ENCODE assay signal across 8 mouse cellular contexts in the genomic region with DNA sequence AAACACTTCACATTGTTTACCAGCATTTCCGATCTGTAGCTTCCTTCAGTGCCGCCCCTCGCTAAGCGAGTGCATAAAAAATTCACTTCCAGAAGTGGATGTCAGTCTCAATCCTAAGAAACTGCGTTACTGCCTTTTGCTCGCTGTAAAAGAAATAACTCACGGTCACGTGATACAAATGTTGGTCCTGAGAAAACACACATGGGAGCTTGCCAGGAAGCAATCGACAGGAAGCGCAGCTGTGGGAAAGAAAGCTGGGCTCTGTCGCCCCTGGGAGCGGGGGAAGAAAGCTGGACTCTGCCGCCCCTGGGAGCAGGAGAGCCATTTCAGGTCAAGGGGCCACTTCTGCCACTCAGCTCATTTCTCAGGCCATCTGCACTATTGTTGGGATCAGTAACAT. TPM values are rescaled to one million over a fixed set of nuclear protein-coding genes. Genes with fewer than 3 reads are reported as not detected.
A peak's percentile ranks its signal among the peaks of the same experiment; 100 is the strongest.
DNase-seq lines count a peak whose midpoint lies in the region; ATAC-seq lines count a peak whose summit lies in the region.

No protein-coding gene starts in this region.

- peak overlapping the region; percentile 75 for H3K27ac ChIP-seq in heart, embryonic 15.5 days

- H3K9ac ChIP-seq in heart, embryonic 15.5 days = 0 out of 2 replicates have a peak overlapping the region, but pooled peaks have one; percentile 6

- peak overlapping the region; percentile 94 for H3K4me2 ChIP-seq in heart, embryonic 15.5 days

- no peaks in the 10 kb centered on the region for H3K9me3 ChIP-seq in heart, embryonic 15.5 days (replicated peaks)

- H3K36me3 ChIP-seq in heart, embryonic 15.5 days = no peaks in the 10 kb centered on the region

- H3K27me3 ChIP-seq in heart, embryonic 15.5 days = no peaks in the 10 kb centered on the region

- WGBS in heart, embryonic 15.5 days = 40% methylated on average over 13 of the region's 13 CpGs

- DNase-seq in adrenal gland, adult (ENCODE audit: inconsistent age in 2 of 2, low spot score in 1 of 2) = peak; percentile 19 to 54
- DNase-seq in adrenal gland, adult 18-20 months (ENCODE audit: low spot score in 2 of 2) = no peak
- peak; percentile 43 for DNase-seq in embryo, embryonic 9.5 days (ENCODE audit: extremely low spot score)
- peak; percentile 77 for DNase-seq in kidney, postnatal 10 days
- peak; percentile 53 for DNase-seq in mesoderm, embryonic 11.5 days (ENCODE audit: low read depth, low spot score)
- no peak for DNase-seq in urinary bladder, postnatal 10 days (ENCODE audit: low spot score)
- no peak for DNase-seq in layer of hippocampus, postnatal 25 days (ENCODE audit: extremely low spot score in 1 of 2, low spot score in 1 of 2)

- H3K4me1 ChIP-seq in heart, embryonic 15.5 days (replicated peaks) = peaks cover 25% of the 10 kb centered on the region

- no peak for ATAC-seq in heart, embryonic 15.5 days (replicated peaks; ENCODE audit: insufficient number of reproducible peaks, insufficient read depth, low FRiP score, low read depth)

- H3K4me3 ChIP-seq in heart, embryonic 15.5 days = peak overlapping the region; percentile 26

RNA-seq across cellular contexts. Expression of a gene that starts 9.5 kb away (rescaled TPM):
- total RNA-seq in adrenal gland, adult 18-20 months (2021) = under 1 TPM; 0.42 to 0.56 TPM
- 0.16 and 0.32 TPM in 2 replicates for polyA plus RNA-seq in heart, embryonic 15.5 days (2015; fragmentation: Nextera tagmentation; extraction: Ambion mirVana)
- total RNA-seq in layer of hippocampus, postnatal 25 days (2021) = under 1 TPM in 1 of 2 experiments, not detected in 1; 0.37 TPM

RNA-seq across cellular contexts. Expression of a gene that starts 39.3 kb away (rescaled TPM):
- total RNA-seq in adrenal gland, adult 18-20 months (2021) = under 1 TPM; 0.42 to 0.50 TPM
- polyA plus RNA-seq in heart, embryonic 15.5 days (2015; fragmentation: Nextera tagmentation; extraction: Ambion mirVana) = 7.6 and 8.3 TPM in 2 replicates
- total RNA-seq in layer of hippocampus, postnatal 25 days (2021) = 1 to 10 TPM; 2.1 to 2.2 TPM

RNA-seq across cellular contexts. Expression of a gene that starts 39.4 kb away (rescaled TPM):
- 1 to 10 TPM; 2.7 to 3.6 TPM for total RNA-seq in adrenal gland, adult 18-20 months (2021)
- polyA plus RNA-seq in heart, embryonic 15.5 days (2015; fragmentation: Nextera tagmentation; extraction: Ambion mirVana) = 7.9 and 9.2 TPM in 2 replicates
- 10 to 100 TPM; 11.6 to 13.5 TPM for total RNA-seq in layer of hippocampus, postnatal 25 days (2021)

Comparison
In these comparisons a context has a peak if more than half of its experiments do, and no peak if none do; other contexts are left out.
1. DNase-seq: peak in adrenal gland, adult (2 of 2), embryo, embryonic 9.5 days (single experiment), kidney, postnatal 10 days (single experiment) and mesoderm, embryonic 11.5 days (single experiment); none in adrenal gland, adult 18-20 months (0 of 2), urinary bladder, postnatal 10 days (single experiment) and layer of hippocampus, postnatal 25 days (0 of 2).